Mouse (Mus musculus): ENCODE results near the gene Lsm11. TPM values are rescaled to one million over a fixed set of nuclear protein-coding genes. Genes with fewer than 3 reads are reported as not detected.
"Not testable (repeated sequence)": the region's sequence is repeated elsewhere in the genome, so short reads cannot be mapped to it uniquely, and the experiment has no call there.

The Lsm11 gene
- polyA plus RNA-seq, 2 experiments from 2014 or later = 1.6 to 2.4 TPM

DNA sequence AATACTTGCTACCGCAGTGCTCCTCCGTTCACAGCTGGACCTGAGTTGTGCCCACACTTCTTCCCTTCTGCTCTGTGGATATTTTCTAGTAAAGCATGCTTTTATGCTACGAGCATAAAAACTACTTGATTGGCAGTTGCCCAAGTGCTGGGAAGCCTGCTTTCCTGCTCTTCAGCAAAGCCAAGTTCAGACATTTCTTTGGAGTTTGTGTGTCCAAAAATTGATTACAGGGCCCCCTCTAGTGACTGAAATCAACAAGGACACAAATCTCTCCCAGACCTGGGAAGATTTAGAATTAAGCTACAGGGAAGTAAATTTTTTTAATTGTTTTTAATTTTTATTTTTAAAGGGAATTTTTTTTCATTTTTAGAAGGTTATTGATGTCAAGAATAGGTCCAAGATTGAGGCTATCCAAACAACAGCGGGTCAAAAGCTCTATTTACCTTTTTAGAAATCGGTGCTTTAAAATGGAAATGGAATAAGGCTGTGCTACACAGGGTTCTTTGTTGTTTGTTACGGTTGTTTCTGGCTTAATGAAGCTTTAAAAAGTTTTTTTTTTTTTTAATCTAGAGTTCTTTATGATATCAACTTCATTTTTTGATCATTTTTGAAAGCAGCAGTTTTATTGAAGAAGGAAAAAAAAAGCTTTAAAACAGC, 63.6 kb downstream of the Lsm11 start:
- no peak for ATAC-seq

GRCm38 (mm10) chr11:45879366-45879765, 65.4 kb downstream of the Lsm11 start:
- ATAC-seq = not testable (repeated sequence)

Other genes starting within 250 kb of the Lsm11 start
- gene Clint1, start 92.9 kb downstream of the Lsm11 start, polyA plus RNA-seq (2017; shearing (Covaris generic)) = 10 to 100 TPM; 29.1 to 44.1 TPM
- gene Thg1l, start 10.6 kb upstream of the Lsm11 start, polyA plus RNA-seq (2017; shearing (Covaris generic)) = 10 to 100 TPM in 1 of 2 experiments, 1 to 10 TPM in 1; 8.1 to 11.0 TPM
- not detected for gene Sox30, start 35.4 kb upstream of the Lsm11 start, polyA plus RNA-seq (2017; shearing (Covaris generic))
- 10 to 100 TPM; 14.3 to 43.4 TPM for gene Gm12166, start 107.4 kb upstream of the Lsm11 start, polyA plus RNA-seq (2017; shearing (Covaris generic))
- gene Adam19, start 111.1 kb upstream of the Lsm11 start, polyA plus RNA-seq (2017; shearing (Covaris generic)) = 10 to 100 TPM; 60.6 to 85.0 TPM
- under 1 TPM in 1 of 2 experiments, not detected in 1; 0.27 TPM for gene Nipal4, start 221.6 kb upstream of the Lsm11 start, polyA plus RNA-seq (2017; shearing (Covaris generic))